Mouse (Mus musculus) gastrocnemius, postnatal 4 days (tissue): ENCODE data around the gene Stx19. TPM values are rescaled to one million over a fixed set of nuclear protein-coding genes. Genes with fewer than 3 reads are reported as not detected.

ENCODE experiments used
- DNase-seq, 2 experiments: peaks; one replicate each; pipeline ENCODE4 v3.0.0; 2021 to 2022; ENCODE audit warnings: low spot score in 2 of 2, mixed read lengths in 2 of 2
- microRNA-seq: library from miRNA; unstranded; fragments of <30 nt; microRNA quantifications from one replicate; pipeline ENCODE4 v1.2.0, GENCODE M21; 2021
- total RNA-seq, 2 experiments: library from RNA; stranded (reverse); gene quantifications; 2 replicates each; pipeline ENCODE4 v1.2.3; 2021

Stx19 gene
- total RNA-seq, 2 experiments from 2014 or later, result not detected

DNA sequence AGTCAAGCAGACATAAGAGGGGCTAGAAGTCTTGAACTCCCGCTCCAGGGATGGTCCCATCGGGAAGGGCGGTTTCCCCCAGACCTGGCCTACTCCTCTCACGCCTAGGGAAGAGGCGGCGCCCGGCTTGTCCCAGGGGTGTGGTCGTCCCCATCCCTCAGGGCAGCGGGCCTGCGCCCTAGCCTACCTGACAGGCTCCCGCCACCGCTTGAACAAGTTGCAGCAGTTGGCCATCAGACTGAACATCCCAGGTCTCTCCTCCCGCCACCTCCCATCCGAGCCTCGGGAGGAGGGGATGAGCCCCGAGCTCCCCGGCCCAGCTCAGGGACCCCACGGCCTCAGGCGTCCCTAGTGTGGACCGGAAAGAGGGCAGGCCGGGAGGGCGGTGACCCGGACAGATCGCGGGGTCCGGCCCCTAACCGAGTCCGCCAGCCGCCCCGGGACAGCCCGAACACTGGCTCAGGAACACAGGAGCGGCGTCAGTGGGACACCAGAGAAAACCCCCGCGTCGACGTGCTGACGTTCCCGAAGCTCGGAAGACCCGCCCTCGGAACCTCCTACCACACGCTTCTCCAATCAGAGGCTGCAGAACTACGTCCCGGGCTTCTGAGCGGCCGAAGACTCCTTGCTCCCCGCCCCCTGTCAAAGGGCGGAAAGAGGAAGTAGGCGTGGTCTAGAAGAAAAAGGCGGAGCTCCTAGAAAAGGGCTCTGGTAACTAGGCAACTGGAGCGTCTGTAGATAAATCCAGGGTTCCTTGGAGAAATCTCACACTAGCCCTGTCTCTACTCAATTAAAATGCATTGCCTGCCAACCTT lies 32.2 kb downstream of the Stx19 start, which contains the start of gene Arl13b:
Gene Arl13b (minus strand): TSS at position 543 of the 815 bp plus-strand sequence.
- DNase-seq, result peak; percentile 72 to 89

DNA sequence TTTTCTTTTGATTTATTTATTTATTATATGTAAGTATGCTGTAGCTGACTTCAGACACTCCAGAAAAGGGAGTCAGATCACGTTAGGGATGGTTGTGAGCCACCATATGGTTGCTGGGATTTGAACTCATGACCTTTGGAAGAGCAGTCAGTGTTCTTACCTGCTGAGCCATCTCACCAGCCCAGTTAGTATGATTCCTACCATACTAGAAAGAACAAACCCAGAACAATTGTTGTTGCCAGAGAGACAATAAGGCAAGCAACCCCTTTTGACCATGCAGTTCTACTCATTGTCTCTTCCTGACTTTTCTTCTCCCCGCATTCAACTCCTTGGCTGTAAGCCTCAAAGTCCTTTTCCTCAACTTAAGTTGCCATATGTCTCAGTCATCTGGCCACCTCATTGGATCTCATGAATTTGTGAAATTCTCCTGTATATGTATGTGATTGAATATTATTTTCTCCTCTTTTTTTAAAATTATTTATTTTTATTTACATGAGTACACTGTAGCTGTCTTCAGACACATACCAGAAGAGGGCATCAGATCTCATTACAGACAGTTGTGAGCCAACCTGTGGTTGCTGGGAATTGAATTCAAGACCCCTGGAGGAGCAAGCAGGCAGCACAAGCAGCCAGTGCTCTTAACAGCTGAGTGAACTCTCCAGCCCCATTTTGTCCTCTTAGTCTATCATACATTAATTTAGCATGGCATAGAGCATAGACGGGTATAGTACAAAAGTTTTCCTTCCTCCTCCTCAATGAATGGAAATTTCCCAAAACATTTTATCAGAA lies 38.2 kb downstream of the Stx19 start:
- DNase-seq, result no peak

DNA sequence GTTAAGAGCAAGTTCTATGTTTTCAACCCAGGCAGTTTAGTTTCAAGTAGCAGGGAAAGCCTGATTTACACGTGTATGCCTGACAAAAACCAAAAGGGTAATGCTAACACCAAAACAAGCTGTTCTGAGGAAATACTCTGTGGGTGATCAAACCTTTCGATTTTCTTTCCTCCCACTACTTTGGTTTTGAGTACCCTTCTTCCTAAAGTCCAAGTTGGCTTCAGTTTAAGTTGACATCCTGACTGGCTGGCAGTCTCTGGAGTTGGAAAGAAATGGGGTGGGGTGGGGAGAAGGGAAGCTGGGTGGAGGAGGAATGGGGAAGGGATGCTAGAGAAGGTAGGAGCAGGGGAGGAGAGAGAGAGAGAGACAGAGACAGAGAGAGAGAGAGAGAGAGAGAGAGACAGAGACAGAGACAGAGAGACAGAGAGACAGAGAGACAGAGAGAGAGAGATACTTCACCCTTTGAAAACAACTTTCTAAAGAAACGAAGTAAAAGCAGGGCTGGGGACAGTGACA lies 39.2 kb downstream of the Stx19 start:
- no peak for DNase-seq

DNA sequence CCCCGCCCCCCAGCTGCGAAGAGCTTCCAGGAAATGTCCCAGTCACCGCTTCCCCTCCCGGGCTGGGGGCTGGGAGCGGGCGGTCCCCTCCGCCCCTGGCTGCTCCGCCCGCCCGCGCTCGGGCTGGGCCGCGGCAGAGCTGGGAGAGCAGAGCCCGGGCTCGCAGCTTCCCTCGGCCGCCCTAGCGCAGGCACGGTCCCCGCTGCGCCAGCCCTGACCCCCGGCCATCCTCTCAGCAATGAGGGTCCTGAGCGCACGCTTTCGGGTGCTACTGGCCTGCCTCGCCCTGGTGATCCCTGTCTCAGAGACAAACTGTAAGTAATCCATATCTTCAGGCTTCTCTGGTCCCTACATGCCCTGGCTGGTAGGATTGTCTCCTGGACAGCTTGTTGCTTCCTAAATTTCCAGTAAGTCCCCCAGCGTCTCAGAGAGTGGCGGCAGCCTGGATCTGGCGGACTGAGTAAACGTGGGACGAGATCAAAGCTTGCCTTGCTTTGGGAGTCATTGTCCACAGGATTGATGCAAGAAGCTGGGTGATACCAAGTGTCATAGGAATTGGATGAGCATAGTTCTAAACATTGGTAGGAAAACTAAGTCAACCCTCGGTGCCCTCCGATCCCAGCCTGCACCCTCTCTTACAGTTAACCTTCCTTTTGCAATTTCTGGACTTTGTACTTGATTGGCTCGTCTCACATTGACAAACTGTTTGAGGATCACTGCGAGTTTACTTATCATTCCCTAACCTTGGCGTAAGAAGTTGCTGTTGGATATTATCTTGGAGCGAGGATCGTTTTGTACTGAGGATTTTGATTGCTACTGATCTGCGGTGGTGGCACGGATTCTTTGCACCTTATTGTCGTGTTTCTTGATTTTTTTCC lies 40.0 kb downstream of the Stx19 start, which contains the start of gene Pros1:
Gene Pros1 (plus strand): TSS at position 117 of the 878 bp plus-strand sequence.
- peak; percentile 64 to 73 for DNase-seq

DNA sequence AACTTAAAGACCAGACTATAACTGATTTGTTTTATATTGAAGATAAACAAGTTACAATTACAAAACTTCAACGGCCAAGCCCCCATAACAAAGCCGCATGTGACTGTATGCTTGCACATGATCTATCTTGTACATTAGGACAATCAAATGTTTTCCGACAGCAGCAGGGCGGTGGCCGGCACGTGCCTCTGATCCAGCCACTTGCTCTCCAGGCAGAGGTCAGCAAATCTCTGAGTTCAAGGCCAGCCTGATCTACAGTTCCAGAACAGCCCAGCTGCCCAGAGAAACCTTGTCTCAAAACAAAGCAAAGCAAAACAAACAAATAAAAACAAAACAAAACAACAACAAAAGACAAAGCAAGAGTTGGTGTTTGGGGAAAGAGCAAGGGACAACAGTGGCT lies 40.9 kb downstream of the Stx19 start:
- DNase-seq, result no peak

DNA sequence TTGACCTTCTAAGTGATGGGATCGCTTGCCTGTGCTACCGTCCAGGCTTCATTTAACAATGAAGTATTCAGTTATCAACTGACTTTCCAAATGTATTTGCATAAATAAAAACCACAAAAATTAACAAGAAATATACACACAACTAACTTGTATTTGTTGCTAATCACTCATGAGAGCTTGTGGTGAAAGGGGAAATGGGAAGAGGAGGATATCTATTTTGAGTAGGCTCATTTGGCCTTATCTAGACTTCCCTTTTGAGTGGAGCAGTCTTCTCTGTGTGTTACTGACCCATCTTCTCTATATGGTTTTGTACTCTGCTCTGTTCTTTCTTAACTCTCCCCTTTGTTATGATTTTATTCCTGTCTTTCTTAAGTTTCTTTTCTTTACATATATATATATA lies 41.8 kb downstream of the Stx19 start:
- no peak for DNase-seq

DNA sequence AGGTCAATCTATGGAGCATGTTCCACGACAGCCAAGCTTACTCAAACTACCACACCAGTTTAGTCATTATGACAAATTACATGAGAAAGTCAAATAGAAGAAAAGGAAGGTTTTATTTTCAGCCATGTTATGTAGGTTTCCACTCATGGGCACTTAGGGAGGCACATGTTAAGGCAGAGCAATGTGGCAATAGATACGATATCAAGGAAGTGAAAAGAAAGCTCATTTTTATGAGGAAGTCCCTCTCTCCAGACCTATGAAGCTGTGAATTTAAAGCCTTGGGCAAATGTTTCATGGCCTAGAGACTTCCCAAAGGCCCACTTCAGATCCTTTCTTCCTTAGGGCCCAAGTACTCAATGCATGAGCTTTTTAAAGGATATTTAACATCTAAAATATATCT lies 43.0 kb downstream of the Stx19 start:
- no peak for DNase-seq

DNA sequence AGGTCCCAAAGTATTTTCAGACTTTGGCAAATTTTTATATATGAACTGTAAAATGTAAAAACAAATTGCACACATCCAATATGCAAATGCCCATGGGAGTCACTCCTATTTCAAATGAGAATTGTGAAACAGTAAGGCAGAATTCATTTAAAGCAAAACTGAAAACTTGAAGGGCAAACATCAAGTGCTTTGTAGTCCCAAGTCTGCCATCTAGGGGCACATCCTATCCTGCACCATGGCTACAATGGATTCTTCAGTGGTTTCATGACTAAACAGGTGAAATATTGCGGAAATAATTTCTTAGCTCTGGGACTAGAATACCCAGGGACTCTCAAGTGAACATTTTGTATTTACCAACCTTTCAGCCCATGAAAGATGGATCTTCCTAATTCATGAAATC lies 43.5 kb downstream of the Stx19 start:
- no peak for DNase-seq

DNA sequence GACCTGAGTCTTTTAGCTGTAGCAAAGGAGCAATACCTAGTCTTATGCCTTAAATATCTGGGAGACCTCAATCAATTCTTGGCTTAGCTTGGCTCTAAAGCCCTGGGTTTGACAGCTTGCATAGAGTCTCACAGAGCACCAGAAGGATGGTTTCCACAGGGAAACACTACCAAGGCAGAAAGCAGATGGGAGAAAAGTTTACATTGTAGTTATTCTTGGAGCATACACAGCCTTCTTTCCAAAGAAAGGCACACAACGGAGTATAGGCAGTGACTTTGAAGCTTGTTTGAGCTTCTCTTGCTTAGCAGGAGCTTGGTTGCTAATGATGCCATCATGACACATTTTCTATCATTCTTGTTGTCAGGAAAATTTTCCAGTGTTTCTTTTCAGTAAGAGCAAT lies 45.7 kb downstream of the Stx19 start:
- no peak for DNase-seq

DNA sequence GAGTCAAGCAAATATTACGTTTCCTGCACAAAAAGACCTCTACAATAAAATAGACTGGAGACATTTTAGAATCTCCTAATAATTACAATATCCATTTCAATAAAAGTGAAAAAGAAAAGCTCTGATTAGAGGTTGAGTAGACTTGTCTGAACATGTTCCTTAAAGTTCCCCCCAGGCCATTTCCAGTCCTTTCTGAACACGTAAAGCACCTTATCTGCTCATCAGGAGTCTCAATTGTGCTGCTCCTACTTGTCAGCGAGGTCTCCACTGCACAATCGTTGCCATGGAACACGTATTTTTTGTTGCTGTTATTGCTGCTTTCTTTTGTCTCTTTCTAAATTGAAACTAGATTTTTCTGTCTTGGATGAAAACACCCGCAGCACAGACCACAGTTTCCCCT lies 47.0 kb downstream of the Stx19 start:
- no peak for DNase-seq

DNA sequence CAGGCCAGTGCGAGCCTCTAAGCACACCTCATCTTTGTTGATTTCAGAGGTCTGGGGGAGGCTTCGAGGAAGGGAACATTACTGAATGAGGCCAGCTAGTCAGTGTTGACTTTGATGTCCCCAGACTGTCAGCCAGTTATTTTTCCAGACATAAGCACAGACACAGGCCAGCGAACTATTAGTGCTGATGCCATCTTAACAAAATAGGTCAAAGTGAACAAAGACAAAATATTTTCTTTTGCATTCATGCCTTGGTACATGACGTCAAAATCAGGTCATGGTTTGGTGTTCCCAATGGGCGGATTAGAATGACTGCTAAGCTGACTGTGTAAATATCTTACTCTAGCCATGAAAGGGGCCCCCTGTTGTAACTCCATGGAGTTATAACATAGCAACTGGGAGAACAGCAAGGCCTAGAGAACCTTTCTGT lies 58.2 kb downstream of the Stx19 start:
- DNase-seq, result no peak

DNA sequence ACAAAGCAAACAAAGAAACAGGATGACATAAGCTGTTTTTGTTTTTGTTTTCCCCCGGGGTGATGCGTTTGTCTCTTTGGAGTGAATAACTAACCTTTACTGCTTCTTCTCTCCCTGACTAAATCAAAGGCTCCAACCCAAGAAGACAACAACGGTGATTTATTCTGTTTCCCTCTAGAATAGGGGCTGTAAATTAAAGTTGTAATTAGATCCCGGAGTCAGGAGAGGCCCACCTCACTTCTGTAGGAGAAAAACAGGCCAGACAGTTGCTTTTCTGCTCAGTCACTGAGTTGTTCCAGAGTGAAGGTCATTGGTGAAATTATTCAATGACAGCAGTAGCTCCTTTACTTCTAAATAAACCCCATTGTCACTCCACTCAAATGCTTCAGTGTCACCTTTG lies 58.7 kb downstream of the Stx19 start:
- no peak for DNase-seq

Small RNA genes lying within 50 kb of the gene (microRNA-seq; reads per million reads assigned to microRNA genes)
- gene Gm25986, result not detected

Other genes with a start within 250 kb of the Stx19 start
- 10 to 100 TPM in 1 of 2 experiments, 1 to 10 TPM in 1; 9.1 to 12.4 TPM for gene Nsun3, start 27.9 kb upstream of the Stx19 start, total RNA-seq
- gene Arl13b, start 32.4 kb downstream of the Stx19 start, total RNA-seq, result 10 to 100 TPM; 13.1 to 14.1 TPM
- gene Pros1, start 39.6 kb downstream of the Stx19 start, total RNA-seq, result 10 to 100 TPM; 29.9 to 35.4 TPM